Mouse (Mus musculus) cortical plate, adult 2 months (tissue): ENCODE results near the gene Slc17a8.

Source experiments
- CTCF ChIP-seq: fragments of 200-500 bp; IDR thresholded peaks from 2 replicates; pipeline ENCODE4 v1.5.1; 2011; ENCODE audit warnings: mild to moderate bottlenecking, control low read depth, low read length; ENCODE audit not compliant: insufficient read depth; ENCODE audit errors: extremely low read depth
- POLR2A ChIP-seq: fragments of 200-500 bp; IDR thresholded peaks from 2 replicates; pipeline ENCODE4 v1.6.1; 2011; ENCODE audit warnings: mild to moderate bottlenecking, low read length, control low read depth; ENCODE audit not compliant: insufficient read depth; ENCODE audit errors: extremely low read depth

DNA sequence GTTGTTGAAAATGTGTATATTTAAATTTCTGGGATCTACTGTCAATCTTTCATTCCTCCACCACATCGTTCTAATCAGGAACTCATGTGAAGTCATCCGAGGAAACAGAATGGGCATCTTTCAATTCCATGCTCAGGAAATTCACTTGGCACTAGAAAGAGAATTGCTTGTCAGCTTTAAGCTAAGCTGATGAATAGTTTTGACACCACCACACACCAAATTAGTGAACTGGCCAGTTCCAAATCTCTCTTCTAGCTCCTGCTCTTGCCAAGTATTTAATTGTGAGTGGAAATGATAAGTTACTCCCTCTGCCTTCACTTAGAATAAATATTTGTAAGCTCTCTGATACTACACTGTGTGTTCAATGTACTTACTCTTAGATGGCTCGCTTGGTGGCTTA is 61.7 kb downstream of the Slc17a8 start:
- no peak for TF ChIP-seq CTCF
- no peak for TF ChIP-seq POLR2A
